In genomic region chr15:98511386-98511928, GRCm38 (mm10) we compare ENCODE assay signal across 10 mouse cellular contexts. TPM values are rescaled to one million over a fixed set of nuclear protein-coding genes. Genes with fewer than 3 reads are reported as not detected.
DNase-seq lines count a peak whose midpoint lies in the region; ATAC-seq and TF ChIP-seq lines count a peak whose summit lies in the region.
"Had no signal": no experiment of that assay in that cellular context is flagged by ENCODE, and none has a peak within 500 bp of the region (broad histone marks: within the 10 kb centered on the region; RNA-seq: fewer than 3 reads in every experiment).

No protein-coding gene starts in this region.

- H3K36me3 ChIP-seq in liver, adult 2 months (ENCODE audit: control insufficient read depth, insufficient read depth, low read length), result no peaks in the 10 kb centered on the region
- no peaks in the 10 kb centered on the region for H3K36me3 ChIP-seq in heart, adult 2 months (ENCODE audit: control insufficient read depth, insufficient read depth, low read length)
- no peaks in the 10 kb centered on the region for H3K36me3 ChIP-seq in liver, postnatal 0 days (replicated peaks; ENCODE audit: insufficient read depth, low read length)
- no peaks in the 10 kb centered on the region for H3K36me3 ChIP-seq in limb, embryonic 10.5 days

- H3K4me3 ChIP-seq in liver, adult 2 months (ENCODE audit: insufficient read depth, low read depth, low read length), result no peak overlapping the region
- H3K4me3 ChIP-seq in heart, adult 2 months, result peak overlapping the region; percentile 48
- H3K4me3 ChIP-seq in liver, postnatal 0 days (ENCODE audit: low read depth, low read length), result peak overlapping the region; percentile 24; the same call in 1 of the 2 replicates
- no peak overlapping the region for H3K4me3 ChIP-seq in limb, embryonic 10.5 days

- no peak for TF ChIP-seq POLR2A in liver, adult 2 months (IDR thresholded peaks at IDR 0.05; ENCODE audit: extremely low read depth, insufficient read depth, low read length)
- peak; percentile 31; the same call in 1 of the 2 replicates for TF ChIP-seq POLR2A in heart, adult 2 months (IDR thresholded peaks at IDR 0.05; ENCODE audit: insufficient read depth, low read depth, low read length)

- no peak for TF ChIP-seq EP300 in heart, adult 2 months (IDR thresholded peaks at IDR 0.05; ENCODE audit: insufficient read depth, low read depth, low read length)
- no peak for TF ChIP-seq EP300 in liver, postnatal 0 days (IDR thresholded peaks at IDR 0.05; ENCODE audit: low read depth)

- WGBS in liver, adult 2 months, result 63% methylated on average over 13 of the region's 13 CpGs
- WGBS in heart, adult 2 months, result 38% methylated on average over 13 of the region's 13 CpGs
- WGBS in liver, postnatal 0 days (ENCODE audit: insufficient replicate concordance), result 39% methylated on average over 13 of the region's 13 CpGs
- WGBS in limb, embryonic 10.5 days, result 84% methylated on average over 13 of the region's 13 CpGs

- H3K4me2 ChIP-seq in liver, postnatal 0 days (ENCODE audit: low read depth, low read length), result peak overlapping the region; percentile 72

- H3K4me1 ChIP-seq in liver, adult 2 months (ENCODE audit: control insufficient read depth, insufficient read depth, low read length), result no peaks in the 10 kb centered on the region
- H3K4me1 ChIP-seq in heart, adult 2 months (ENCODE audit: control insufficient read depth, insufficient read depth, low read length), result peaks cover 13% of the 10 kb centered on the region
- peaks cover 13% of the 10 kb centered on the region for H3K4me1 ChIP-seq in liver, postnatal 0 days (ENCODE audit: insufficient read depth)
- H3K4me1 ChIP-seq in limb, embryonic 10.5 days, result peaks cover 16% of the 10 kb centered on the region

- intact Hi-C loops in heart, adult 2 months (cut with DNase I), result loop anchor here (2.0 kb wide), 2 partner anchors 55 to 105 kb away; no protein-coding TSS in a partner anchor

- peak overlapping the region; percentile 61 for H3K27ac ChIP-seq in liver, adult 2 months (replicated peaks; ENCODE audit: insufficient read depth, low read depth, low read length)
- H3K27ac ChIP-seq in heart, adult 2 months, result peak overlapping the region; percentile 75
- H3K27ac ChIP-seq in liver, postnatal 0 days (ENCODE audit: low read depth), result peak overlapping the region; percentile 75
- no peak overlapping the region for H3K27ac ChIP-seq in limb, embryonic 10.5 days

- peak; percentile 37 for DNase-seq in liver, adult 2 months (ENCODE audit: extremely low read depth, low read depth, low spot score)
- DNase-seq in liver, result no peak
- peak; percentile 45 to 67 for DNase-seq in heart, adult 2 months
- DNase-seq in liver, postnatal 0 days, result no peak
- DNase-seq in thymus, postnatal 0 days (ENCODE audit: low spot score), result peak; percentile 69
- no peak for DNase-seq in cerebellum, postnatal 4 days (ENCODE audit: low spot score in 2 of 2)
- no peak for DNase-seq in adrenal gland, adult 8-10 months
- DNase-seq in limb, embryonic 10.5 days (ENCODE audit: low spot score), result no peak

- H3K27me3 ChIP-seq in liver, adult 2 months (ENCODE audit: control insufficient read depth, insufficient read depth, low read length), result no peaks in the 10 kb centered on the region
- H3K27me3 ChIP-seq in heart, adult 2 months (ENCODE audit: control insufficient read depth, insufficient read depth, low read length), result no peaks in the 10 kb centered on the region
- no peaks in the 10 kb centered on the region for H3K27me3 ChIP-seq in liver, postnatal 0 days (ENCODE audit: insufficient read depth, low read length)
- no peaks in the 10 kb centered on the region for H3K27me3 ChIP-seq in limb, embryonic 10.5 days (ENCODE audit: low read depth, poor library complexity, severe bottlenecking)

- no peak for TF ChIP-seq CTCF in liver, adult 2 months (IDR thresholded peaks at IDR 0.05; ENCODE audit: low read depth, low read length)
- no peak for TF ChIP-seq CTCF in heart, adult 2 months (IDR thresholded peaks at IDR 0.05)
- TF ChIP-seq CTCF in liver, postnatal 0 days (IDR thresholded peaks at IDR 0.05; ENCODE audit: low read depth), result no peak

- no peak for ATAC-seq in liver, postnatal 0 days

- H3K9ac ChIP-seq in liver, adult 2 months (ENCODE audit: low read depth, low read length), result no peak overlapping the region
- no peak overlapping the region for H3K9ac ChIP-seq in heart, adult 2 months (ENCODE audit: low read depth, low read length)
- H3K9ac ChIP-seq in liver, postnatal 0 days (replicated peaks), result peak overlapping the region; percentile 35; the same call in 1 of the 2 replicates

- no peaks in the 10 kb centered on the region for H3K9me3 ChIP-seq in liver, postnatal 0 days (ENCODE audit: low read length)
- H3K9me3 ChIP-seq in limb, embryonic 10.5 days (replicated peaks), result no peaks in the 10 kb centered on the region

- H3K79me2 ChIP-seq in liver, adult 2 months (ENCODE audit: control insufficient read depth, insufficient read depth, low read length), result no peaks in the 10 kb centered on the region
- H3K79me2 ChIP-seq in heart, adult 2 months (replicated peaks; ENCODE audit: control insufficient read depth, insufficient read depth, low read length), result no peaks in the 10 kb centered on the region

RNA-seq across cellular contexts. Expression of gene Olfr279, which starts 19.3 kb away (rescaled TPM):
- not detected in 2 replicates for total RNA-seq in liver, adult 2 months (2014; rRNA removed)
- not detected in 2 replicates for polyA plus RNA-seq in liver, adult 2 months (2012; rRNA removed)
- not detected for total RNA-seq in heart, adult 2 months (2021)
- not detected in 2 replicates for polyA plus RNA-seq in heart, adult 2 months (2012; rRNA removed)
- not detected in 2 replicates for polyA plus RNA-seq in liver, postnatal 0 days (2015; fragmentation: Nextera tagmentation; extraction: Ambion mirVana)
- polyA plus RNA-seq in thymus, postnatal 0 days (2015; fragmentation: Nextera tagmentation; extraction: Ambion mirVana), result not detected in 2 replicates
- total RNA-seq in adrenal gland, adult 8-10 months (2022), result not detected
- polyA plus RNA-seq in limb, embryonic 10.5 days (2016; fragmentation: Nextera tagmentation; extraction: Ambion mirVana), result not detected in 2 replicates
- polyA plus RNA-seq: gonadal fat pad, adult 2 months; neural tube, embryonic 11.5 days had no signal

RNA-seq across cellular contexts. Expression of gene Kansl2, which starts 22.6 kb away (rescaled TPM):
- 17.9 and 22.2 TPM in 2 replicates for total RNA-seq in liver, adult 2 months (2014; rRNA removed)
- polyA plus RNA-seq in liver, adult 2 months (2012; rRNA removed), result 18.0 and 21.9 TPM in 2 replicates
- total RNA-seq in heart, adult 2 months (2021), result 10 to 100 TPM; 74.5 to 86.0 TPM
- polyA plus RNA-seq in heart, adult 2 months (2012; rRNA removed), result 37.0 and 50.2 TPM in 2 replicates
- 26.6 and 28.2 TPM in 2 replicates for polyA plus RNA-seq in liver, postnatal 0 days (2015; fragmentation: Nextera tagmentation; extraction: Ambion mirVana)
- 98.8 and 108 TPM in 2 replicates for polyA plus RNA-seq in thymus, postnatal 0 days (2015; fragmentation: Nextera tagmentation; extraction: Ambion mirVana)
- 100 to 1,000 TPM in 2 of 4 experiments, 10 to 100 TPM in 2; 89.8 to 123 (median 106) TPM for total RNA-seq in adrenal gland, adult 8-10 months (2022)
- polyA plus RNA-seq in limb, embryonic 10.5 days (2016; fragmentation: Nextera tagmentation; extraction: Ambion mirVana), result 168 and 181 TPM in 2 replicates

RNA-seq across cellular contexts. Expression of gene Lalba, which starts 28.9 kb away (rescaled TPM):
- total RNA-seq in liver, adult 2 months (2014; rRNA removed), result not detected in 2 replicates
- polyA plus RNA-seq in liver, adult 2 months (2012; rRNA removed), result not detected in 2 replicates
- total RNA-seq in heart, adult 2 months (2021), result not detected
- 0.45 TPM in 1 of 2 replicates, not detected in the other for polyA plus RNA-seq in heart, adult 2 months (2012; rRNA removed)
- polyA plus RNA-seq in liver, postnatal 0 days (2015; fragmentation: Nextera tagmentation; extraction: Ambion mirVana), result not detected in 2 replicates
- polyA plus RNA-seq in thymus, postnatal 0 days (2015; fragmentation: Nextera tagmentation; extraction: Ambion mirVana), result 0.18 TPM in 1 of 2 replicates, not detected in the other
- not detected for total RNA-seq in adrenal gland, adult 8-10 months (2022)
- polyA plus RNA-seq in limb, embryonic 10.5 days (2016; fragmentation: Nextera tagmentation; extraction: Ambion mirVana), result 0.25 and 0.67 TPM in 2 replicates
- polyA plus RNA-seq: neural tube, embryonic 11.5 days had no signal

RNA-seq across cellular contexts. Expression of gene OR5BS1P, which starts 41.8 kb away (rescaled TPM):
- total RNA-seq in liver, adult 2 months (2014; rRNA removed), result not detected in 2 replicates
- polyA plus RNA-seq in liver, adult 2 months (2012; rRNA removed), result not detected in 2 replicates
- total RNA-seq in heart, adult 2 months (2021), result not detected
- polyA plus RNA-seq in heart, adult 2 months (2012; rRNA removed), result not detected in 2 replicates
- not detected in 2 replicates for polyA plus RNA-seq in liver, postnatal 0 days (2015; fragmentation: Nextera tagmentation; extraction: Ambion mirVana)
- 0.03 TPM in 1 of 2 replicates, not detected in the other for polyA plus RNA-seq in thymus, postnatal 0 days (2015; fragmentation: Nextera tagmentation; extraction: Ambion mirVana)
- total RNA-seq in adrenal gland, adult 8-10 months (2022), result not detected
- polyA plus RNA-seq in limb, embryonic 10.5 days (2016; fragmentation: Nextera tagmentation; extraction: Ambion mirVana), result not detected in 2 replicates
- polyA plus RNA-seq: gonadal fat pad, adult 2 months; neural tube, embryonic 11.5 days had no signal

RNA-seq across cellular contexts. Expression of gene Olfr281, which starts 59.1 kb away (rescaled TPM):
- total RNA-seq in liver, adult 2 months (2014; rRNA removed), result not detected in 2 replicates
- not detected in 2 replicates for polyA plus RNA-seq in liver, adult 2 months (2012; rRNA removed)
- not detected for total RNA-seq in heart, adult 2 months (2021)
- not detected in 2 replicates for polyA plus RNA-seq in heart, adult 2 months (2012; rRNA removed)
- polyA plus RNA-seq in liver, postnatal 0 days (2015; fragmentation: Nextera tagmentation; extraction: Ambion mirVana), result not detected in 2 replicates
- polyA plus RNA-seq in thymus, postnatal 0 days (2015; fragmentation: Nextera tagmentation; extraction: Ambion mirVana), result not detected in 2 replicates
- not detected for total RNA-seq in adrenal gland, adult 8-10 months (2022)
- polyA plus RNA-seq in limb, embryonic 10.5 days (2016; fragmentation: Nextera tagmentation; extraction: Ambion mirVana), result not detected in 2 replicates
- polyA plus RNA-seq: gonadal fat pad, adult 2 months; neural tube, embryonic 11.5 days had no signal

Comparison
In these comparisons a context has a peak if more than half of its experiments do, and no peak if none do; other contexts are left out.
1. DNase-seq: peak in liver, adult 2 months (single experiment), heart, adult 2 months (2 of 2) and thymus, postnatal 0 days (single experiment); none in liver (single experiment), liver, postnatal 0 days (single experiment), cerebellum, postnatal 4 days (0 of 2), adrenal gland, adult 8-10 months (single experiment) and limb, embryonic 10.5 days (single experiment).
2. H3K4me3 ChIP-seq: peak in heart, adult 2 months (single experiment) and liver, postnatal 0 days (single experiment); none in liver, adult 2 months (single experiment) and limb, embryonic 10.5 days (single experiment).